Mouse (Mus musculus) liver, postnatal 0 days (tissue): ENCODE measurements around the gene Fam98b. TPM values are rescaled to one million over a fixed set of nuclear protein-coding genes. Genes with fewer than 3 reads are reported as not detected.

Source experiments
- ATAC-seq: fragments of 200-750 bp; cut with Nextera tagmentation; 2 replicates; pipeline ENCODE4 v1.8.0; 2017; ENCODE audit warnings: mild to moderate bottlenecking, moderate library complexity
- DNase-seq: peaks from one replicate; pipeline ENCODE4 v3.0.0-alpha.2; 2016
- H3K27ac ChIP-seq: fragments of 300-500 bp; sonication (generic); 2 replicates; pipeline ENCODE4 v1.5.1; 2014; ENCODE audit warnings: antibody characterized with exemption, moderate library complexity, mild to moderate bottlenecking, low read depth
- H3K27me3 ChIP-seq: fragments of 300-500 bp; sonication (generic); 2 replicates; pipeline ENCODE4 v1.6.1; 2014; ENCODE audit warnings: low read length, control low read depth, mixed read lengths; ENCODE audit not compliant: insufficient read depth
- H3K36me3 ChIP-seq: fragments of 300-500 bp; sonication (generic); replicated peaks from 2 replicates; pipeline ENCODE4 v1.6.1; 2014; ENCODE audit warnings: mild to moderate bottlenecking, control low read depth, low read length, moderate library complexity, mixed read lengths; ENCODE audit not compliant: insufficient read depth
- H3K4me1 ChIP-seq: fragments of 300-500 bp; sonication (generic); 2 replicates; pipeline ENCODE4 v1.6.1; 2014; ENCODE audit warnings: antibody characterized with exemption, mild to moderate bottlenecking, control low read depth; ENCODE audit not compliant: insufficient read depth
- H3K4me2 ChIP-seq: fragments of 300-500 bp; sonication (generic); 2 replicates; pipeline ENCODE4 v1.6.1; 2014; ENCODE audit warnings: low read depth, mild to moderate bottlenecking, low read length, moderate library complexity, mixed read lengths
- H3K4me3 ChIP-seq: fragments of 300-500 bp; sonication (generic); 2 replicates; pipeline ENCODE4 v1.5.1; 2014; ENCODE audit warnings: low read depth, low read length
- H3K9ac ChIP-seq: fragments of 300-500 bp; sonication (generic); replicated peaks from 2 replicates; pipeline ENCODE4 v1.6.1; 2014; ENCODE audit warnings: mild to moderate bottlenecking, moderate library complexity
- H3K9me3 ChIP-seq: fragments of 300-500 bp; sonication (generic); 2 replicates; pipeline ENCODE4 v1.6.1; 2016; ENCODE audit warnings: mild to moderate bottlenecking, control low read depth, low read length, mixed read lengths
- CTCF ChIP-seq: sonication (generic); IDR thresholded peaks from 2 replicates; pipeline ENCODE4 v1.5.1; 2016; ENCODE audit warnings: antibody characterized with exemption, low read depth
- EP300 ChIP-seq: IDR thresholded peaks from 2 replicates; pipeline ENCODE4 v1.6.1; 2016; ENCODE audit warnings: antibody characterized with exemption, low read depth, mild to moderate bottlenecking
- WGBS: fragments of 180-500 bp; shearing (Covaris S2); extraction: QIAGEN DNeasy Blood & Tissue Kit; methylation state at CpG from one replicate; pipeline ENCODE4 v1.1.7; 2014; ENCODE audit not compliant: insufficient replicate concordance; 5-methylcytosine and 5-hydroxymethylcytosine counted together
- polyA plus RNA-seq: library from polyadenylated mRNA; unstranded; fragments of >200 nt; fragmentation: Nextera tagmentation; extraction: Ambion mirVana; gene quantifications from 2 replicates; pipeline ENCODE4 v1.2.1, GENCODE M21; 2015

The Fam98b gene
- polyA plus RNA-seq, 1 experiment from 2014 or later: 4.1 TPM

DNA sequence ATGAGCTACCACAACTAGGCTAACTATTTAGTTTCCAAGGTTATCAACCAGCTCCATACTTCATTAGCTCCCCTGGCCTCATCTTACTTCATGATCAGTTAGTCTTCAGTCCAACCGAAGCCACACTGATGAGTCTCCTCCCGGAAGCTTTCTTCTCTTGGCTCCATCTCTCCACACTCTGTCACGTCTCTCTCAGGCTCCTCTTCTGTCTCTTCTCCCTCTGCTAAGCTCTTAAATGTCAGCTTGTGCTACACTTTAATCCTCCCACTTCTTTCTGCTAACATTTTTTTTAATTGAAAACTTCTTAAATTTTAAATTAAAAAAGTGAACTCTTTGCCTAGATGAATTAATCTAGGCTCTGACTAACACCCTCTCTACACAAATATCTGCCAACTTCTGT, 58.4 kb downstream of the Fam98b start:
- Histone ChIP-seq H3K27me3 (no peaks in the 10 kb centered on the region), H3K4me3 (no peak overlapping the region), H3K4me1 (no peaks in the 10 kb centered on the region), H3K36me3 (no peaks in the 10 kb centered on the region), H3K27ac (no peak overlapping the region), H3K4me2 (no peak overlapping the region), H3K9ac (no peak overlapping the region), H3K9me3 (no peaks in the 10 kb centered on the region)
- ATAC-seq (no peak), DNase-seq (no peak)
- TF ChIP-seq CTCF: no peak
- no peak for TF ChIP-seq EP300
- WGBS: 75% methylated on average over 3 of the region's 3 CpGs

GRCm38 (mm10) chr2:117309046-117309445, 59.5 kb downstream of the Fam98b start:
- WGBS: 68% methylated on average over 2 of the region's 2 CpGs

GRCm38 (mm10) chr2:117311349-117311748, 61.8 kb downstream of the Fam98b start:
- Histone ChIP-seq H3K4me3 (no peak overlapping the region), H3K27ac (no peak overlapping the region), H3K9ac (no peak overlapping the region), H3K4me1 (no peaks in the 10 kb centered on the region), H3K36me3 (no peaks in the 10 kb centered on the region), H3K9me3 (no peaks in the 10 kb centered on the region), H3K27me3 (no peaks in the 10 kb centered on the region), H3K4me2 (no peak overlapping the region)
- WGBS: 65% methylated on average over 1 of the region's 1 CpGs
- DNase-seq: no peak
- no peak for TF ChIP-seq CTCF
- no peak for ATAC-seq

More at GRCm38 (mm10) chr2:117309046-117309445, 59.5 kb downstream of the Fam98b start:
- no peaks in the 10 kb centered on the region for H3K9me3 ChIP-seq
- no peak for TF ChIP-seq CTCF
- no peak for TF ChIP-seq EP300
- H3K36me3 ChIP-seq: no peaks in the 10 kb centered on the region
- ATAC-seq: no peak
- H3K4me2 ChIP-seq: no peak overlapping the region
- no peak overlapping the region for H3K27ac ChIP-seq
- H3K4me3 ChIP-seq: no peak overlapping the region
- DNase-seq: no peak
- no peak overlapping the region for H3K9ac ChIP-seq
- H3K27me3 ChIP-seq: no peaks in the 10 kb centered on the region
- no peaks in the 10 kb centered on the region for H3K4me1 ChIP-seq

DNA sequence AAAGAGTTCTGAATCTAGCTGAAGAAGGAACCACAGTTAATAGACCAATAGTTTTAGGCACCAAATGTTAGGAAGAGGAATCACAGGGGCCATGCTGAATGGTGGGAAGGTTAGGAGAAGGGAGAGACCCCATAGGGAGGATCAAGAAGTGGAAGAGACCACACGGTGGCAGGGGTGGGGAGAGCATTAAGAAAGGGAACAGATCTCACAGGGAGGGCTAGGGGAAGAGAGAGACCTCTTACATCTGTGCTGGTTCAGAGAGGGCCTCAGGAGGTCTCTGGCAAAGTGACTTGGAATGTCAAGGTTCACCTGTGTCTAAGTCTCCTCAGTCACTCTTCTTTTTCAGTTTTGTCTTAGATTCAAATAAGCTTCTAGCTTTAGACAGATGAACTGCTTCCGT, 62.5 kb downstream of the Fam98b start:
- no peak for TF ChIP-seq EP300
- TF ChIP-seq CTCF: no peak
- no peaks in the 10 kb centered on the region for H3K4me1 ChIP-seq
- no peak overlapping the region for H3K4me2 ChIP-seq
- H3K27me3 ChIP-seq: no peaks in the 10 kb centered on the region
- no peaks in the 10 kb centered on the region for H3K36me3 ChIP-seq
- DNase-seq (no peak), ATAC-seq (no peak)
- no peaks in the 10 kb centered on the region for H3K9me3 ChIP-seq
- H3K4me3 ChIP-seq: no peak overlapping the region
- H3K9ac ChIP-seq: no peak overlapping the region
- H3K27ac ChIP-seq: no peak overlapping the region
- 56% methylated on average over 2 of the region's 2 CpGs for WGBS

- Histone ChIP-seq H3K9me3 (no peaks in the 10 kb centered on the region), H3K4me3 (no peak overlapping the region), H3K4me2 (no peak overlapping the region), H3K36me3 (no peaks in the 10 kb centered on the region), H3K9ac (no peak overlapping the region), H3K27me3 (no peaks in the 10 kb centered on the region), H3K4me1 (no peaks in the 10 kb centered on the region), H3K27ac (no peak overlapping the region)
- DNase-seq: no peak
- 70% methylated on average over 7 of the region's 7 CpGs for WGBS
- no peak for ATAC-seq
- TF ChIP-seq EP300 (no peak), CTCF (no peak)
Observed at GRCm38 (mm10) chr2:117312441-117312895, 62.9 kb downstream of the Fam98b start.

DNA sequence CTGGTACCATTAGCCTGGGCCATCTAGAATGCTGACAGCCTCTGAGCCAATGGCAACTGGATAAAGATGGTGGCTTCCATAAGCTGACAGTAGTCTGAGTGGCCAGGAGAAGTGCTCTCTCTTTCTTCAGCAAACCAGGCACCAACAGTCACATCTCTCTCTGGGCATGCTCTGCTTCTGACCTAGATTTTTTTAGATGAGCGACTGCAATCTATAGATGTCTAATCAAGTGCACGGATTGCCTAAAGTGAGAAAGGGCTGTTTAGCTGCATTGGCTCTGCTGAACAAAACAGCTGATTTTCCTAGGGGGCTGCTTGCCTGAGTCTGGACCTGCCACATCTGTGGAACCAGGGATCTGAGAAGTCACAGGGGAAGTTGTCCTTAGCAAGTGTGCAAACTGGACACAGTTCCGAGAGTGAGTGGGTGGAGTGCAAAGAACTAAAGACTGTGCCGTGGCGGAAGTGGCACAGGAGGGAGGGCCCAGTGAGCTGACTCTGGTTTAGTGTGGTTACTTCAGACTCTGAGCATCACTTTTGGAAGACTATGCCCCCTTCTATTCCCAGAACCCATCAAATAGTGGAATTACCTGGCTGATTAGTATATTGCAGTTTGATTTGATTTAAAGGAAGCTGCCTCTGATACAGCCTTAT, 64.2 kb downstream of the Fam98b start:
- Histone ChIP-seq H3K4me2 (no peak overlapping the region), H3K9ac (no peak overlapping the region), H3K4me1 (no peaks in the 10 kb centered on the region), H3K27ac (no peak overlapping the region), H3K36me3 (no peaks in the 10 kb centered on the region), H3K27me3 (no peaks in the 10 kb centered on the region), H3K4me3 (no peak overlapping the region), H3K9me3 (no peaks in the 10 kb centered on the region)
- ATAC-seq: no peak
- no peak for TF ChIP-seq CTCF
- TF ChIP-seq EP300: no peak
- WGBS: 78% methylated on average over 5 of the region's 5 CpGs
- no peak for DNase-seq
